Mouse (Mus musculus): ENCODE data around the gene Spg7. TPM values are rescaled to one million over a fixed set of nuclear protein-coding genes. Genes with fewer than 3 reads are reported as not detected.
A peak's percentile ranks its signal among the peaks of the same experiment; 100 is the strongest.
"Not testable (repeated sequence)": the region's sequence is repeated elsewhere in the genome, so short reads cannot be mapped to it uniquely, and the experiment has no call there.

Gene Spg7
- polyA plus RNA-seq, 1 experiment from 2014 or later: 48.2 TPM

DNA sequence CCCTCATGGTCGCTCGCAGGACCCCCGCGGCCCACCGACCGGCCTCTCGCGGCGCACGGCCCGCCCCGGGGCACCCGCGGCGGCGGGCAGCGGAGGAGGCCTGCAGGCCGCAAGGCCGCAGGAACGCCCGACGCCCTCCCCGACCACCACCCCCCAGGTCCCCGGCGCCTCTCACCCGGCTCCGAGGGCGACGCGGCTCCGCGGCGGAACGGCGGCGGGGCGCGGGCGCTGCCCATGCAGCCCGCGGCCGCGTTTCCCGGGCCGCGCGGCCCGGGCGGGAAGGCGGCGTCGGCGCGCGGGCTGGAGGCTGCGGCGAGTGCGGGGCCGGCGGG is 21.0 kb upstream of the Spg7 start:
- Histone ChIP-seq H3K4me2 (peak overlapping the region; percentile 75), H3K9me3 (no peaks in the 10 kb centered on the region), H3K27ac (peak overlapping the region; percentile 95), H3K27me3 (replicated peaks) (no peaks in the 10 kb centered on the region), H3K4me3 (replicated peaks) (peak overlapping the region; percentile 99), H3K4me1 (peaks cover 24% of the 10 kb centered on the region; the same call in 1 of the 2 replicates), H3K9ac (peak overlapping the region; percentile 100), H3K36me3 (no peaks in the 10 kb centered on the region)
- no peak; the same call in 1 of the 2 replicates for ATAC-seq (ENCODE audit: insufficient read depth, low FRiP score, low read depth)
- 1% methylated on average over 55 of the region's 60 CpGs for WGBS

GRCm38 (mm10) chr8:123042158-123042973 is 20.4 kb upstream of the Spg7 start, which contains the start of gene Ankrd11:
Gene Ankrd11 (minus strand): TSS chr8:123042277.
- Histone ChIP-seq H3K4me2 (peak within 1 kb of the TSS; percentile 75), H3K9me3 (no peaks in the 10 kb centered on the region), H3K4me3 (replicated peaks) (peak within 1 kb of the TSS; percentile 99), H3K9ac (peak within 1 kb of the TSS; percentile 100), H3K27me3 (replicated peaks) (no peaks in the 10 kb centered on the region), H3K27ac (peak within 1 kb of the TSS; percentile 97), H3K36me3 (no peaks in the 10 kb centered on the region), H3K4me1 (peaks cover 17% of the 10 kb centered on the region; the same call in 1 of the 2 replicates)
- ATAC-seq (ENCODE audit: insufficient read depth, low FRiP score, low read depth): peak; percentile 98
- WGBS: under 1% methylated on average over 82 of the region's 91 CpGs

GRCm38 (mm10) chr8:123042974-123043625 is 19.6 kb upstream of the Spg7 start:
- no peak for ATAC-seq (ENCODE audit: insufficient read depth, low FRiP score, low read depth)
- Histone ChIP-seq H3K9me3 (no peaks in the 10 kb centered on the region), H3K4me2 (peak overlapping the region; percentile 70), H3K4me3 (replicated peaks) (peak overlapping the region; percentile 99), H3K27ac (peak overlapping the region; percentile 97), H3K27me3 (replicated peaks) (no peaks in the 10 kb centered on the region), H3K4me1 (peaks cover 14% of the 10 kb centered on the region; the same call in 1 of the 2 replicates), H3K36me3 (no peaks in the 10 kb centered on the region), H3K9ac (peak overlapping the region; percentile 85)
- 15% methylated on average over 22 of the region's 22 CpGs for WGBS

GRCm38 (mm10) chr8:123043941-123044340 is 18.8 kb upstream of the Spg7 start:
- ATAC-seq (ENCODE audit: insufficient read depth, low FRiP score, low read depth): no peak
- Histone ChIP-seq H3K4me3 (replicated peaks) (no peak overlapping the region), H3K27me3 (replicated peaks) (no peaks in the 10 kb centered on the region), H3K27ac (no peak overlapping the region), H3K9me3 (no peaks in the 10 kb centered on the region), H3K36me3 (no peaks in the 10 kb centered on the region), H3K4me1 (peaks cover 14% of the 10 kb centered on the region; the same call in 1 of the 2 replicates), H3K9ac (no peak overlapping the region), H3K4me2 (peak overlapping the region; percentile 5; the same call in 1 of the 2 replicates)
- 86% methylated on average over 3 of the region's 3 CpGs for WGBS

DNA sequence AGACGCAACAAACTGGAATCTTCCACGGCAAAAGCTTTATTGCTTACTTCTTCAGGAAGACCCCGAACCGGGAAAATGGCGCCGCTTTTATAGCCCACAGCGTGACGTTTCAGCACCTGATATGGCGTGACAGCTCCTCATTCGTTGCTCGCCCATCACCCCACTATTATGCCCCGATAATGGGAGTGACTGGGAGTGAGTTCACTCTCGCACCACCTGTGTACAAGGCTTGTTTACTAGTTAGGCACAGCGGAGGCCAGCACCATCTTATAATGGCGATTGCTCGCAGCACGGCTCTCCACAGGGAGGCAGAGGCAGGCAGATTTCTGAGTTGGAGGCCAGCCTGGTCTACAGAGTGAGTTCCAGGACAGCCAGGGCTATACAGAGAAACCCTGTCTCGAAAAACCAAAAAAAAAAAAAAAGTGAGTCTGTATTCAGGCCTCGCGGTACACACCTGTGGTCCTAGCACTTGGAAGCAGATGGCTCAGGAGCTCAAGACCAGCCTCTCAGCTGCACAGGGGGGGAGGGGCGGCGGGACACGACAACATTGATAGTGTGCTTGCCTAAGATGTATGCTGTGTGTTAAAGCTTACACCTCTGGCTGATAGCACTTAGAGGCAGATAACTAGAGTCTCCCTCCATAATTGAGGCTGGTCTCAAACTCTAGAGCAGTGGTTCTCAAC is 17.9 kb upstream of the Spg7 start:
- not testable (repeated sequence) for H3K27ac ChIP-seq; H3K4me3 ChIP-seq (replicated peaks); H3K9ac ChIP-seq; H3K4me1 ChIP-seq; H3K4me2 ChIP-seq; H3K27me3 ChIP-seq (replicated peaks); ATAC-seq (ENCODE audit: insufficient read depth, low FRiP score, low read depth); H3K36me3 ChIP-seq; H3K9me3 ChIP-seq
- 93% methylated on average over 23 of the region's 23 CpGs for WGBS

DNA sequence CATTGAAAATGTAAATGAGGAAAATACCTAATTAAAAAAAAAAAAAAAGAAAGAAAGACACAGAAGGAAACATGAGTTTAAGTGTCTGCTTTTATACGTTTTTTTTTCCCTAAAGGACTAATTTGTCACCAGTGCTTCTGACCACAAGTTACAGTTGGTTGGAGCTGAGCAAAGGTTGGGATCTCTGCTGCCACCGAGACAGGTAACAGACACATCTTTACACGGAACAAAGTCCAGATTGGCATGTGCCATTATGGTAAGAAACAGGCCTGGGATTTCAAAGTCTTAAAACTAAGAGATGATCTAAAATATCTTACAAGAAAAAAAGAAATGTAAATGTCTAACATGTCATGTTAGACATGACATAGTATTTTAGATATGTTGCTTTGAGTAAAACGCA is 16.0 kb upstream of the Spg7 start:
- no peaks in the 10 kb centered on the region for H3K36me3 ChIP-seq
- WGBS: 71% methylated on average over 4 of the region's 4 CpGs
- H3K4me1 ChIP-seq: peaks cover 5% of the 10 kb centered on the region; the same call in 1 of the 2 replicates
- H3K4me2 ChIP-seq: no peak overlapping the region
- H3K4me3 ChIP-seq (replicated peaks): no peak overlapping the region
- no peak overlapping the region for H3K9ac ChIP-seq
- no peak overlapping the region for H3K27ac ChIP-seq
- H3K27me3 ChIP-seq (replicated peaks): no peaks in the 10 kb centered on the region
- H3K9me3 ChIP-seq: no peaks in the 10 kb centered on the region
- no peak for ATAC-seq (ENCODE audit: insufficient read depth, low FRiP score, low read depth)

DNA sequence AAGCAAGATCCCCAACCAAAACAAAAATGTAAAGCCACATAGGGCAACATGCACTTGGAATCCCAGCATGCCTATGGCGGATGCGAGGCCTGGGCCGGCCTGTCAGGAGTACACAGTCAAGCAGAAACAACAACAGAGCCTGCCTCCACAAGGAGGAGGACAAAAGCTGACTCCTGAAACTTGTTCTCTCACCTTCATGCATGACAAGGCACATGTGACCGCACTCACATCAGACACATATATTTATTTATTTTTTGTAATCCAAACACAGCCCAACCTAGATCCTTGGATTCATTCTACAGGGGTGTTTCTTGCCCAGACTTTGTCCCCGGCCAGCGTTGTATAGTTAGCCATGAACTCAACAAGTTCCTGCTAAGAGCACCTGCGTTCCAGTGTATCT is 14.9 kb upstream of the Spg7 start:
- peaks cover 5% of the 10 kb centered on the region; the same call in 1 of the 2 replicates for H3K4me1 ChIP-seq
- H3K4me3 ChIP-seq (replicated peaks): no peak overlapping the region
- H3K9me3 ChIP-seq: no peaks in the 10 kb centered on the region
- ATAC-seq (ENCODE audit: insufficient read depth, low FRiP score, low read depth): no peak
- no peaks in the 10 kb centered on the region for H3K36me3 ChIP-seq
- H3K27ac ChIP-seq: no peak overlapping the region
- H3K4me2 ChIP-seq: no peak overlapping the region
- no peaks in the 10 kb centered on the region for H3K27me3 ChIP-seq (replicated peaks)
- 81% methylated on average over 7 of the region's 7 CpGs for WGBS
- no peak overlapping the region for H3K9ac ChIP-seq

- Histone ChIP-seq H3K9ac (no peak overlapping the region), H3K27me3 (replicated peaks) (no peaks in the 10 kb centered on the region), H3K4me1 (peaks cover 2% of the 10 kb centered on the region; the same call in 1 of the 2 replicates), H3K27ac (no peak overlapping the region), H3K9me3 (no peaks in the 10 kb centered on the region), H3K36me3 (no peaks in the 10 kb centered on the region), H3K4me3 (replicated peaks) (no peak overlapping the region), H3K4me2 (no peak overlapping the region)
- no peak for ATAC-seq (ENCODE audit: insufficient read depth, low FRiP score, low read depth)
- 80% methylated on average over 7 of the region's 7 CpGs for WGBS
Measured at GRCm38 (mm10) chr8:123048402-123048801, 14.3 kb upstream of the Spg7 start.

GRCm38 (mm10) chr8:123051458-123051857 is 11.3 kb upstream of the Spg7 start:
- Histone ChIP-seq H3K27ac (peak overlapping the region; percentile 68; the same call in 1 of the 2 replicates), H3K27me3 (replicated peaks) (no peaks in the 10 kb centered on the region), H3K9me3 (no peaks in the 10 kb centered on the region), H3K4me2 (peak overlapping the region; percentile 19; the same call in 1 of the 2 replicates), H3K36me3 (no peaks in the 10 kb centered on the region), H3K9ac (no peak overlapping the region), H3K4me1 (no peaks in the 10 kb centered on the region), H3K4me3 (replicated peaks) (no peak overlapping the region)
- peak; percentile 70 for ATAC-seq (ENCODE audit: insufficient read depth, low FRiP score, low read depth)
- 43% methylated on average over 5 of the region's 5 CpGs for WGBS

DNA sequence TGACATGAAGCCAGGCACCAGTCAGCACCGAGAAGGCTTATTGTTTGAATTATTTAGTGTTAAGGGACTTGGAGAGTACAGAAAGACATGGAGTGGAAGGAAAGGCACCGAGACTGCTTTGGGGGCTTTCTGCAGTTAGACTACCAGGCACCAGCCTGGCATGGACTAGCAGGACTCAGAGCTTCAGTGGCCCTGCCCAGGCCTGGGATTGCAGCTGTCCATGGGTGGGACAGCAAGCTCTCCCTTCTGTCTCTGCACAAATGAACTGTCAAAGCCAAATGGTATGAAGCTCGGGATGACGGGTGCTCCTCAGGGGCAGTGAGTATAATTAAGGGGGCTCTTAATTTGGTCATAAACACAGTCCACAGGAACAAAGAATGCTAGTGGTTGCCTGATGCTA is 1.3 kb downstream of the Spg7 start:
- Histone ChIP-seq H3K9ac (no peak overlapping the region), H3K27ac (no peak overlapping the region), H3K9me3 (no peaks in the 10 kb centered on the region), H3K36me3 (no peaks in the 10 kb centered on the region), H3K4me1 (peaks cover 16% of the 10 kb centered on the region), H3K27me3 (replicated peaks) (no peaks in the 10 kb centered on the region), H3K4me3 (replicated peaks) (peak overlapping the region; percentile 96; the same call in 1 of the 2 replicates), H3K4me2 (peak overlapping the region; percentile 75)
- 83% methylated on average over 4 of the region's 4 CpGs for whole genome bisulfite sequencing
- no peak for ATAC-seq (ENCODE audit: insufficient read depth, low FRiP score, low read depth)

- no peaks in the 10 kb centered on the region for H3K36me3 ChIP-seq
- H3K27me3 ChIP-seq (replicated peaks): no peaks in the 10 kb centered on the region
- WGBS: under 1% methylated on average over 14 of the region's 14 CpGs
- peak overlapping the region; percentile 75 for H3K4me2 ChIP-seq
- peak overlapping the region; percentile 96 for H3K4me3 ChIP-seq (replicated peaks)
- peak overlapping the region; percentile 59; the same call in 1 of the 2 replicates for H3K9ac ChIP-seq
- peak; percentile 8; the same call in 1 of the 2 replicates for ATAC-seq (ENCODE audit: insufficient read depth, low FRiP score, low read depth)
- peaks cover 16% of the 10 kb centered on the region for H3K4me1 ChIP-seq
- H3K27ac ChIP-seq: peak overlapping the region; percentile 84
- H3K9me3 ChIP-seq: no peaks in the 10 kb centered on the region
Measured at GRCm38 (mm10) chr8:123064809-123065213, 2.1 kb downstream of the Spg7 start.
